Mouse (Mus musculus) embryonic facial prominence, embryonic 11.5 days (tissue): ENCODE data around the gene Ets2. TPM values are rescaled to one million over a fixed set of nuclear protein-coding genes. Genes with fewer than 3 reads are reported as not detected.
A peak's percentile ranks its signal among the peaks of the same experiment; 100 is the strongest.

ENCODE experiments used
- ATAC-seq: fragments of 200-750 bp; cut with Nextera tagmentation; replicated peaks from 2 replicates; pipeline ENCODE4 v1.8.0; 2017; ENCODE audit warnings: low read depth; ENCODE audit not compliant: insufficient number of reproducible peaks, low FRiP score, low TSS enrichment
- DNase-seq: peaks from one replicate; pipeline ENCODE4 v3.0.0-alpha.2; 2015; ENCODE audit warnings: low spot score
- H3K27ac ChIP-seq: fragments of 300-500 bp; sonication (generic); replicated peaks from 2 replicates; pipeline ENCODE4 v1.5.1; 2014; ENCODE audit warnings: mild to moderate bottlenecking, low read depth, low read length, control low read depth
- H3K27me3 ChIP-seq: fragments of 300-500 bp; sonication (generic); 2 replicates; pipeline ENCODE4 v1.6.1; 2014; ENCODE audit warnings: mild to moderate bottlenecking, low read length, moderate library complexity, mixed read lengths; ENCODE audit not compliant: control insufficient read depth, insufficient read depth
- H3K36me3 ChIP-seq: fragments of 300-500 bp; sonication (generic); replicated peaks from 2 replicates; pipeline ENCODE4 v1.6.1; 2014; ENCODE audit warnings: low read depth, mild to moderate bottlenecking, low read length, moderate library complexity, mixed read lengths; ENCODE audit not compliant: control insufficient read depth, insufficient read depth
- H3K4me1 ChIP-seq: fragments of 300-500 bp; sonication (generic); 2 replicates; pipeline ENCODE4 v1.6.1; 2014; ENCODE audit warnings: low read length, mixed read lengths; ENCODE audit not compliant: control insufficient read depth, insufficient read depth
- H3K4me2 ChIP-seq: fragments of 300-500 bp; sonication (generic); 2 replicates; pipeline ENCODE4 v1.6.1; 2014; ENCODE audit warnings: low read depth, mild to moderate bottlenecking, control low read depth, low read length, moderate library complexity
- H3K4me3 ChIP-seq: fragments of 300-500 bp; sonication (generic); 2 replicates; pipeline ENCODE4 v1.5.1; 2014; ENCODE audit warnings: low read depth, low read length, control low read depth
- H3K9ac ChIP-seq: fragments of 300-500 bp; sonication (generic); replicated peaks from 2 replicates; pipeline ENCODE4 v1.6.1; 2014; ENCODE audit warnings: mild to moderate bottlenecking, control low read depth, low read length
- H3K9me3 ChIP-seq: fragments of 300-500 bp; sonication (generic); replicated peaks from 2 replicates; pipeline ENCODE4 v1.6.1; 2016; ENCODE audit warnings: mild to moderate bottlenecking, low read length, inconsistent platforms, mixed read lengths; ENCODE audit not compliant: control insufficient read depth
- WGBS: fragments of 180-500 bp; shearing (Covaris S2); extraction: QIAGEN DNeasy Blood & Tissue Kit; methylation state at CpG from one replicate; pipeline ENCODE4 v1.1.7; 2014; 5-methylcytosine and 5-hydroxymethylcytosine counted together
- polyA plus RNA-seq: library from polyadenylated mRNA; unstranded; fragments of >200 nt; fragmentation: Nextera tagmentation; extraction: Ambion mirVana; gene quantifications from 2 replicates; pipeline ENCODE4 v1.2.1, GENCODE M21; 2014

Gene Ets2
- polyA plus RNA-seq, 1 experiment from 2014 or later: 35.4 TPM

DNA sequence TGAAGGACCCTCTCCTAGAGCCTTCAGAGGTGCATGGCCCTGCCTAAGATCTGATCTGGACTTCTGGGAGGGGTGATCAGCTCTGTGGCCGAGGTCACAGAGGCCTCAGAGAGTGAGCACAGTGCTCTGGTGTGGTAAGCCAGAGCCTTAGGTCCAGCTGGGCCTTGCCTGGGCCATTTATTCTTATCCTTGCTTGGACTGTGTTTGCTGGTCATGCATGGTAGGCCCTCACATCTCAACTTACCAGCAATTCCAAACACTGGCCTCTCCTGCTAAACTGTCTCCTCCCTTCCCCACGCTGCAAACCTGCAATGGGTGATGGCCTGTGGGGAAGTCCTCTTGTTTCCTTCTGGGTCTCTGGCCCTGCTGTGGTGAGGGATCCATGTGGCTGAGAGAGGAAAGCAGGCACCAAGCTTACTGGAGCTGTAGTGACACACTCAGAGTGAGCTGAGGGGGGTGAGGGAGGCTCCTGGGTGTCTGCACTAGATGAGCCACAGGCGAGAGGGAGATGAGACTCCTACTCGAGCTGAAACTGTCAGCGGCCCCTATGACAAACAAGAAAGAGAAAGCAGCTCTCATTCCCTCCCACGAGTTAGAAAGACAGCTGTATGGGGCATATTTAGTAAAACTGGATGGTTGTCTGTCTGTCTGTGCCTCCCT, 36.3 kb upstream of the Ets2 start:
- 80% methylated on average over 6 of the region's 6 CpGs for WGBS
- Histone ChIP-seq H3K36me3 (no peaks in the 10 kb centered on the region), H3K9me3 (no peaks in the 10 kb centered on the region), H3K4me1 (no peaks in the 10 kb centered on the region; the same call in 1 of the 2 replicates), H3K9ac (no peak overlapping the region), H3K27me3 (no peaks in the 10 kb centered on the region), H3K4me2 (no peak overlapping the region), H3K27ac (no peak overlapping the region), H3K4me3 (no peak overlapping the region)
- DNase-seq: no peak
- no peak for ATAC-seq

DNA sequence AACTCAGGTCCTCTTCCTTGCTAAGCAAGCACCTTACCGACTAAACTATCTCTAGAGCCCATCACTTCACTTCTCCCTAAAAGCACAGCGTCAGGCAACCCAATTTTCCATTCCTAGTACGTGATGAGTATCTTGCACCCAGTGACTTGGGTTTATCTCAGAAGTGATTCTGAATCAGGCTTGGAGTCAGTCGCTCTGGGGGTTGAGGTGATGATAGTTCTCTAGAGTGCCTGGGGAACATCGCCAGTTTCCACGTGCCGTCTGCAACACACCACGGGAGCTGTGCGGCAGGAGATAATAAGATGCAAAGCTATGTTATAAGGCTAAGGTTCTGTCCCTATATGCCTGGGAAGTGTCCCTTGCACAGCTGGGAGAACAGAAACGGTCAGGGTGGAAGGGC, 35.6 kb upstream of the Ets2 start:
- no peaks in the 10 kb centered on the region; the same call in 1 of the 2 replicates for H3K4me1 ChIP-seq
- H3K4me2 ChIP-seq: no peak overlapping the region
- DNase-seq: no peak
- H3K27me3 ChIP-seq: no peaks in the 10 kb centered on the region
- H3K4me3 ChIP-seq: no peak overlapping the region
- H3K27ac ChIP-seq: no peak overlapping the region
- H3K36me3 ChIP-seq: no peaks in the 10 kb centered on the region
- 95% methylated on average over 10 of the region's 10 CpGs for WGBS
- no peak overlapping the region for H3K9ac ChIP-seq
- no peaks in the 10 kb centered on the region for H3K9me3 ChIP-seq
- no peak for ATAC-seq

DNA sequence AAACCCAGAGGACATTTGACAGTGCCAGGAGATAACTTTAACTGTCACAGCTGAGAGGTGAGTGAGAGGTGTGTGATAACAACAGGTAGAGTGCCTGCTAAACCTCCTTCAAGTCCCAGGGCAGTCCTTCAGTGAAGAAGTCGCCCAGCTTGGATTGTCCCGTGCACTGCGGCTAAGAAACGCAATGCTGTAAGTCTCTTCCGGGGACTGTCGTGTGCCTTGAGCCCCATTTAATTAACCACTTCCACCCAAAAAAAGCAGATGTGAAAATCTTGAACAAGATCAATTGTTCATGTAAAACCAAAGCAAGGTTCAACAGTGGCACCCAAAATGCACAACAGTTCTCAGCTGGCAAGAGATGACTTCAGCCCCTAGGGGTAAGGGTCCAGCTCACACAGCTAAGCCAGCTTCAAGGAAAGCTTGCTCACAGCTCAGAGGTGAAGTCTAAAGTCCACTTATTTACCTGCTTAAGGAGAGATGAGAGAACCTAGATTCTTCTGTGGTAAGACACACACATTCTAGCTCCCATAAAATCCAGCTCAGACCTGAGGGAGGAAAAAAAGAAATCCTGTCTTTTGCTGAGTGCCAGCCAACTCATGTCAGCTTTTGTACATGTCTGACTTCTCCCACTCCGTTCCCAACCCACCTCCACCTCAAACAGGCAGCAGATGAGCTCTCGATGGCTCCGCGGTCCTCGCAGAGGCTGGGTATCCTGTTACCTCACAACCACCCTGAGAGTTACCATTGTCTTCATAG, 34.3 kb upstream of the Ets2 start:
- Histone ChIP-seq H3K27me3 (no peaks in the 10 kb centered on the region), H3K9ac (no peak overlapping the region), H3K4me2 (no peak overlapping the region), H3K36me3 (no peaks in the 10 kb centered on the region), H3K4me1 (no peaks in the 10 kb centered on the region; the same call in 1 of the 2 replicates), H3K4me3 (no peak overlapping the region), H3K27ac (no peak overlapping the region), H3K9me3 (no peaks in the 10 kb centered on the region)
- DNase-seq (no peak), ATAC-seq (no peak)
- WGBS: 58% methylated on average over 11 of the region's 11 CpGs

DNA sequence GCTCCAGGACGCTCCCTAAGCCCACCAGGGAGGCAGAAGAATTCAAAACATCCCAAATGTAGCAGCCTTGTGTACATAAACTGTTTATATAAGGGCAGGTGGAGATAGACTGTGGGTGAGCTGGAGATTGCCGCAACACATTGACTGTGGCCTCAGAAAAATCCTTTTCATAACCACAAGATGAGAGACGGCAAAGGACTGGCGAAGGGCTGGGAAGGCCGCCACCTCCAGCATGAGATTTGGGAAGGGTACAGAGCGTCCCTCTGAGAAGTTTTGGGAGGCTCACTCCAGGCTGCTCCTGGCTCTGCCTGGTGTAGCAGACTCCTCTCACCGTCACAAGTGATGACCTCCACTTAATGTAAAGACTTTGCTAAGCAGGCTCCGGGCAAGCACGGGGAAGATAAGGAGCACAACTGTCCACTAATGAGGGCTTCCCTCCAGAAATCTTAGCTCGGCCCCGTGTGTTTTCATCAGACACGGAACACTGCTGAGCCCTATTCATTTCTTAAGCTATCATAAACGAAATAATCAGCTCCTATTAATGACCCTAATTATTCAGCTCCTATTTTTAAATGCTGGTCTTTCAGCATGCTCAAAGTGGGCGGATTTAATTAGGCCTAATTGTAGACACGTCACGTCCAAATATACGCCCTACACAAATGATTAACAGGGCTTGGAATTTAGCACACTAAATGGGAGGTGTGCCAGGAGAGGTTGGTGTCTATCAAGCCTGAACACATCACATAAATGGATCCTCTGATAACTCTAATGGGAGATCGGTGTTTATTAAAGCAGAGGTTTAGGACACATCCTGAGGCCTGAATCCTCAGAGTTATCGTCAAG, 33.5 kb upstream of the Ets2 start:
- no peaks in the 10 kb centered on the region; the same call in 1 of the 2 replicates for H3K4me1 ChIP-seq
- H3K9me3 ChIP-seq: no peaks in the 10 kb centered on the region
- no peaks in the 10 kb centered on the region for H3K27me3 ChIP-seq
- no peak overlapping the region for H3K4me3 ChIP-seq
- H3K9ac ChIP-seq: no peak overlapping the region
- no peak overlapping the region for H3K4me2 ChIP-seq
- ATAC-seq (no peak), DNase-seq (no peak)
- WGBS: 57% methylated on average over 19 of the region's 19 CpGs
- no peaks in the 10 kb centered on the region for H3K36me3 ChIP-seq
- H3K27ac ChIP-seq: no peak overlapping the region

DNA sequence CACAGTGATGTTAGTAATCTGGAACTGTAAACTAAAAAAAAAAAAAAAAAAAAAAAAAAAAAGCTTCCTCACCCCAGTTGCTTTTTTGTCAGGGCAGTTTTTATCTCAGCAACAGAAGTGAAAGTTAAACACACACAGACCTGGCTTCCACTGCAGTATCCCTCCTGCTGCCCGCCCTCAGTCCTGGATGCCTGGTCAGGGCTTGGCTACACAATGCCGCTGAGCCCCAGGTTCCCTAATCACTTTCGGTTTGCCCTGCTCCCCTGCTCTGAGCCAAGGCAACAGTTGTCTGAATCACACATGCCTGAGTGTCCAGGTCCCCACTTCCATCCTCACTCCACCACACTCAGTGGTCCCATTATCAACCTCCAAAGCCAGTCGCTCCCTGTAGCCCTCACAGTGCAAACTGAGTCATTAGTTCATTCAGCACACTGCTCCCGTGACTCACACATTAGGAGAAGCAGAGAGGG, 27.4 kb upstream of the Ets2 start:
- Histone ChIP-seq H3K27me3 (no peaks in the 10 kb centered on the region), H3K9me3 (no peaks in the 10 kb centered on the region), H3K4me1 (no peaks in the 10 kb centered on the region; the same call in 1 of the 2 replicates), H3K4me2 (no peak overlapping the region), H3K36me3 (no peaks in the 10 kb centered on the region), H3K9ac (no peak overlapping the region), H3K27ac (no peak overlapping the region), H3K4me3 (no peak overlapping the region)
- ATAC-seq (no peak), DNase-seq (peak; percentile 39)
- 33% methylated on average over 5 of the region's 5 CpGs for WGBS

DNA sequence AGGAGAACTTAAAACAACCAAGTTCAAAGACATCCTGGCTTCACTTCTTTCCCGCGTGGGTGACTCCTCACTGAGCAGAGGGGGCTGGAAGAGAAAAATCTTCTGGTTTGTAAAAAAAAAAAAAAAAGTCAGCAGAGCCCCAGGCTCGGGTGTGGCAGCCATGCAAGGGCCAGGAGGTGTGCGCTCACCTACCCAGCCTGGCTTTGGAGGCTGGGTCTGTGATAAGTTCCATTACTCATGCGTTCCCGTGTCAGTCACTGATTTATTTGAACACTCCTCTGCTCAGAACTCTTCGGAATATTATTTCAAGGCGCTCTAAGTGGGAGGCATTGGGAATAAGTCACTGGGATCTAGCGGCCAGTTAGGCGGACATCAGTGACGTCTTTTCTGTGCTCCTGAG, 26.7 kb upstream of the Ets2 start:
- H3K27me3 ChIP-seq: no peaks in the 10 kb centered on the region
- 74% methylated on average over 11 of the region's 11 CpGs for WGBS

DNA sequence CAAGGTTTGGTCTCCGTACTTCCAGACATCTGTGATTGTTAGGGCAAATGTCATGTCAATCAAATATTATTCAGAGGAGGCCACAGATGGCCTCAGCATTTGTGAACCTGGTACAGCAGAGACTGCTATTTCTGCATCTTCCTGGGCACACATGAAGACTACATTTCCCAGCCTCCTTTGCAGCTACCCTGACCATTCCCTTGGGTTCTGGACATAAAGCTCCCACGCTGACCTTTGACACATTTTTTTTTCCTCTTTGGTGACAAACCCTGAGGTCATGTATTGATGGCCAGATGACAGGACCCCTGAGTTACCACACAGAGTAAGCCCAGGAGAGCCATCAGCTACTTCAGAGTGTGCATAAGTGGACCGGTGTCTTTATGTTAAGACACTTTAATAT, 25.2 kb upstream of the Ets2 start:
- WGBS: 68% methylated on average over 3 of the region's 3 CpGs
- Histone ChIP-seq H3K27ac (no peak overlapping the region), H3K36me3 (no peaks in the 10 kb centered on the region), H3K9ac (no peak overlapping the region), H3K27me3 (no peaks in the 10 kb centered on the region), H3K4me2 (no peak overlapping the region), H3K4me3 (no peak overlapping the region), H3K9me3 (no peaks in the 10 kb centered on the region), H3K4me1 (no peaks in the 10 kb centered on the region; the same call in 1 of the 2 replicates)
- ATAC-seq (no peak), DNase-seq (no peak)

More for the DNA sequence above, 26.7 kb upstream of the Ets2 start:
- Histone ChIP-seq H3K9me3 (no peaks in the 10 kb centered on the region), H3K36me3 (no peaks in the 10 kb centered on the region), H3K4me3 (no peak overlapping the region), H3K27ac (no peak overlapping the region), H3K4me1 (no peaks in the 10 kb centered on the region; the same call in 1 of the 2 replicates), H3K9ac (no peak overlapping the region), H3K4me2 (no peak overlapping the region)
- DNase-seq (no peak), ATAC-seq (no peak)
